Mouse (Mus musculus) small intestine, adult 2 months (tissue): Measurements from ENCODE around the gene Helz.
"Not testable (repeated sequence)": the region's sequence is repeated elsewhere in the genome, so short reads cannot be mapped to it uniquely, and the experiment has no call there.

Source experiments
- CTCF ChIP-seq: fragments of 200-500 bp; IDR thresholded peaks from 2 replicates; pipeline ENCODE4 v1.5.1; 2012; ENCODE audit warnings: low read depth, mild to moderate bottlenecking, control low read depth, inconsistent platforms, low read length, moderate library complexity, mixed read lengths; ENCODE audit not compliant: insufficient replicate concordance, insufficient read length; ENCODE audit errors: extremely low read depth
- POLR2A ChIP-seq: fragments of 200-500 bp; IDR thresholded peaks from 2 replicates; pipeline ENCODE4 v1.6.1; 2012; ENCODE audit warnings: low read depth, mild to moderate bottlenecking, control low read depth, inconsistent platforms, low read length, moderate library complexity

DNA sequence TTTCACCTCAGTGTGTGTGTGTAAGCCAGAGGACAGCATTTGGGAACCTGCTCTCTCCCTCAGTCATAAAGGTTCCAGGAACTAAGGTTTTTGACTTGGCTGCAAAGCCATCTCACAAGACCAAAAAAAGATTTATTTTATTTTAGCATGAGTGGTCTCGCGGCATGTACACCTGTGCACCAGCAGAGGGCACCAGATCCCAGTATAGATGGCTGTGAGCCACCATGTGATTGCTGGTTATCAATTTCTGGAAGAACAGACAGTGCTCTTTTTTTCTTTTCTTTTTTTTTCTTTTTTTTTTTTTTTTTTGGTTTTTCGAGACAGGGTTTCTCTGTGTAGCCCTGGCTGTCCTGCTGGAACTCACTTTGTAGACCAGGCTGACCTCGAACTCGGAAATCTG, 35.8 kb upstream of the Helz start:
- not testable (repeated sequence) for TF ChIP-seq POLR2A
- TF ChIP-seq CTCF: peak; percentile 94; the same call in 1 of the 2 replicates
